Mouse (Mus musculus) bone marrow, adult 2 months (tissue): ENCODE measurements around the gene Llgl2.

Experiments
- CTCF ChIP-seq: fragments of 200-500 bp; IDR thresholded peaks from 2 replicates; pipeline ENCODE4 v1.5.1; 2011; ENCODE audit warnings: low read length, control low read depth; ENCODE audit not compliant: control insufficient read depth, insufficient read depth
- POLR2A ChIP-seq: fragments of 200-500 bp; IDR thresholded peaks from 2 replicates; pipeline ENCODE4 v1.6.1; 2011; ENCODE audit warnings: low read depth, mild to moderate bottlenecking, control low read depth, low read length, borderline replicate concordance; ENCODE audit not compliant: control insufficient read depth

DNA sequence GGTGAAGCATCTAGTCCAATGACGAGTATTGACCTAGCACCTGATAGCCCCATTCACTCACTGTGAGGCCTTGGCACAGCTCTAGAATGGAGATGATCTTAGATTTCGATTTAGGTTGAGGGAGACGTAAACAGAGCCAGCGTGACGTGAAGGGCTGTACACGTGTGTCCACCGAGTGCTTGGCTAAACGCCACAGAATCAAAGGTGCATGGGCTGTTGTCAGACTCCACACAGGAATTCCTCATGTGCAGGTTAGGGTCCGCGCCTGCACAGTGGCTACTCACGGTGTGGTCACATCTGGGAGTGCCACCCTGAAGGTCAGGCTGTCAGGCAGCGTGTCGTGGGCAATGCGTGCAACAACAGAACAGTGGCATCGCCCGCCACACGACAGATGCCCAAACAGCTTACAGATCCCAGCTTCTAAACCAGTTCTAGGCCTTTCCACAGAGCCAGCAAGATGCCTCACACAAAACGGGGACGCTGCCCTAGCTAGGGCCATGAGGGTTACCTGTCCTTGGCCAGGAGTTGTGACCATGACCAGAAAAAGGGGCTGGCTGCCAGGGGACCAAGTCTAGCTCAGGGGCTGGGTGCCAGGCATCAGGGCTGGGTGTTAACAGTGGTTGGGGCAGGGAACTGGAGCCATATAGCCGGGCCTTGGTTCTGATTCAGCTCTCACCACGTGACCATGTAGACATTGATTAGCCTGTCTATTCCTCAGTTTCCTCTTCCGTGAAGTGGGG is 13.9 kb downstream of the Llgl2 start:
- TF ChIP-seq CTCF (no peak), POLR2A (no peak)
